Mouse (Mus musculus): ENCODE data around the gene E130208F15Rik.

GRCm38 (mm10) chr7:30294296-30294695 is 27.2 kb upstream of the E130208F15Rik start:
- TF ChIP-seq CTCF (IDR thresholded peaks at IDR 0.05; ENCODE audit: low read depth) (no peak), EP300 (optimal IDR thresholded peaks at IDR 0.05) (no peak)
